Mouse (Mus musculus) liver, postnatal 0 days (tissue): ENCODE measurements around the gene Usp24.

Source experiments
- CTCF ChIP-seq: sonication (generic); IDR thresholded peaks from 2 replicates; pipeline ENCODE4 v1.5.1; 2016; ENCODE audit warnings: antibody characterized with exemption, low read depth
- EP300 ChIP-seq: IDR thresholded peaks from 2 replicates; pipeline ENCODE4 v1.6.1; 2016; ENCODE audit warnings: antibody characterized with exemption, low read depth, mild to moderate bottlenecking

DNA sequence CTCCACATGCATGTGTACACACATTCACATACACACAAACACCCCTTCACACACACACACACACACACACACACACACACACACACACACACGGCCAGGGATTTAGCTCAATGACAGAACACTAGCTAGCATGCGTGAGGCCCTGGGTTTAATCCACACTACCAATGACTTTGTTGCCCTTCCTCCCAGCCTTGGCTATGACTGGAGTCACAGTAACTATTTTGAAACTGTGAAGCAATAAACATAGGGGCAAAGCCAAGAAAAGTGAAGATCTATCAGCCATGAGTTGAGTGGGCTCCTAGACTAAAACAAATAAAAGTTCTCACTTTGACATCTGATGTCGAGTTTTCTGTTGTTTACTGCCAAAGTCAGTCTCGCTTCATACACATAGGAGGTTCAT, 23.2 kb upstream of the Usp24 start:
- TF ChIP-seq CTCF (no peak), EP300 (no peak)
